In genomic region chr5:73919936-73920335, GRCm38 (mm10) we compare ENCODE assay signal across 14 mouse cellular contexts.
DNase-seq lines count a peak whose midpoint lies in the region; TF ChIP-seq lines count a peak whose summit lies in the region.
"Had no signal": no experiment of that assay in that cellular context is flagged by ENCODE, and none has a peak within 500 bp of the region (broad histone marks: within the 10 kb centered on the region; RNA-seq: fewer than 3 reads in every experiment).

No protein-coding gene starts in this region.

- WGBS in liver, adult 2 months = 85% methylated on average over 6 of the region's 6 CpGs

- H3K27ac ChIP-seq in liver, adult 2 months (replicated peaks; ENCODE audit: insufficient read depth, low read depth, low read length) = no peak overlapping the region
- H3K27ac ChIP-seq: hindbrain, embryonic 14.5 days; left cerebral cortex, adult 2 months; lung, embryonic 15.5 days; midbrain, embryonic 10.5 days had no signal

- no peaks in the 10 kb centered on the region for H3K36me3 ChIP-seq in liver, adult 2 months (ENCODE audit: control insufficient read depth, insufficient read depth, low read length)
- H3K36me3 ChIP-seq: lung, embryonic 15.5 days; midbrain, embryonic 10.5 days had no signal

- H3K79me2 ChIP-seq in liver, adult 2 months (ENCODE audit: control insufficient read depth, insufficient read depth, low read length) = no peaks in the 10 kb centered on the region

- no peak overlapping the region for H3K9ac ChIP-seq in liver, adult 2 months (ENCODE audit: low read depth, low read length)
- H3K9ac ChIP-seq: hindbrain, embryonic 14.5 days; lung, embryonic 15.5 days had no signal

- no peak overlapping the region for H3K4me3 ChIP-seq in liver, adult 2 months (ENCODE audit: insufficient read depth, low read depth, low read length)
- H3K4me3 ChIP-seq: left cerebral cortex, adult 2 months; lung, embryonic 15.5 days; midbrain, embryonic 10.5 days; myocyte had no signal

- TF ChIP-seq POLR2A in liver, adult 2 months (IDR thresholded peaks at IDR 0.05; ENCODE audit: extremely low read depth, insufficient read depth, low read length) = no peak

- intact Hi-C loops in heart, postnatal 14 days (cut with DNase I) = no loop called here

- no peaks in the 10 kb centered on the region for H3K27me3 ChIP-seq in liver, adult 2 months (ENCODE audit: control insufficient read depth, insufficient read depth, low read length)
- H3K27me3 ChIP-seq: lung, embryonic 15.5 days had no signal

- no peak for TF ChIP-seq CTCF in liver, adult 2 months (IDR thresholded peaks at IDR 0.05; ENCODE audit: low read depth, low read length)

- no peaks in the 10 kb centered on the region for H3K4me1 ChIP-seq in liver, adult 2 months (ENCODE audit: control insufficient read depth, insufficient read depth, low read length)
- H3K4me1 ChIP-seq: lung, embryonic 15.5 days; midbrain, embryonic 10.5 days had no signal

- peak; percentile 4 to 26 for DNase-seq in adrenal gland, postnatal 36 days
- DNase-seq in adrenal gland, adult 18-20 months (ENCODE audit: low spot score in 2 of 2) = no peak
- DNase-seq in liver, adult 2 months (ENCODE audit: extremely low read depth, low read depth, low spot score) = peak; percentile 24
- no peak for DNase-seq in liver
- DNase-seq in heart, postnatal 14 days = peak; percentile 60 to 67
- peak; percentile 72 to 74 for DNase-seq in kidney, postnatal 36 days
- no peak for DNase-seq in thymus, adult 18-20 months
- no peak for DNase-seq in cerebellum, postnatal 4 days (ENCODE audit: low spot score in 2 of 2)
- DNase-seq: right cerebral cortex, postnatal 14 days had no signal

Comparison
In these comparisons a context has a peak if more than half of its experiments do, and no peak if none do; other contexts are left out.
1. DNase-seq: peak in adrenal gland, postnatal 36 days (2 of 2), liver, adult 2 months (single experiment), heart, postnatal 14 days (2 of 2) and kidney, postnatal 36 days (2 of 2); none in adrenal gland, adult 18-20 months (0 of 2), liver (single experiment), thymus, adult 18-20 months (0 of 2) and cerebellum, postnatal 4 days (0 of 2).